Mouse (Mus musculus) embryonic facial prominence, embryonic 14.5 days (tissue): ENCODE data around the gene Psmd1. TPM values are rescaled to one million over a fixed set of nuclear protein-coding genes. Genes with fewer than 3 reads are reported as not detected.

Experiments
- ATAC-seq: fragments of 200-750 bp; cut with Nextera tagmentation; 2 replicates; pipeline ENCODE4 v1.8.0; 2017; ENCODE audit warnings: low read depth, moderate number of reproducible peaks, moderate TSS enrichment
- DNase-seq: peaks from one replicate; pipeline ENCODE4 v3.0.0-alpha.2; 2015; ENCODE audit warnings: low spot score
- H3K27ac ChIP-seq: fragments of 300-500 bp; sonication (generic); replicated peaks from 2 replicates; pipeline ENCODE4 v1.5.1; 2014; ENCODE audit warnings: low read depth, mild to moderate bottlenecking, low read length, moderate library complexity
- H3K27me3 ChIP-seq: fragments of 300-500 bp; sonication (generic); replicated peaks from 2 replicates; pipeline ENCODE4 v1.6.1; 2014; ENCODE audit warnings: low read length; ENCODE audit not compliant: control insufficient read depth, insufficient read depth
- H3K36me3 ChIP-seq: fragments of 300-500 bp; sonication (generic); 2 replicates; pipeline ENCODE4 v1.6.1; 2014; ENCODE audit warnings: low read length, mixed read lengths; ENCODE audit not compliant: control insufficient read depth, insufficient read depth
- H3K4me1 ChIP-seq: fragments of 300-500 bp; sonication (generic); 2 replicates; pipeline ENCODE4 v1.6.1; 2014; ENCODE audit warnings: antibody characterized with exemption, low read length; ENCODE audit not compliant: control insufficient read depth, insufficient read depth
- H3K4me2 ChIP-seq: fragments of 300-500 bp; sonication (generic); 2 replicates; pipeline ENCODE4 v1.6.1; 2014; ENCODE audit warnings: low read depth, mild to moderate bottlenecking, low read length, moderate library complexity, mixed read lengths
- H3K4me3 ChIP-seq: fragments of 300-500 bp; sonication (generic); 2 replicates; pipeline ENCODE4 v1.5.1; 2014; ENCODE audit warnings: low read depth, mild to moderate bottlenecking, low read length
- H3K9ac ChIP-seq: fragments of 300-500 bp; sonication (generic); 2 replicates; pipeline ENCODE4 v1.6.1; 2014; ENCODE audit warnings: low read depth, mild to moderate bottlenecking, low read length, moderate library complexity, mixed read lengths
- H3K9me3 ChIP-seq: fragments of 300-500 bp; sonication (generic); 2 replicates; pipeline ENCODE4 v1.6.1; 2016; ENCODE audit warnings: low read length; ENCODE audit not compliant: control insufficient read depth
- WGBS: fragments of 180-500 bp; shearing (Covaris S2); extraction: QIAGEN DNeasy Blood & Tissue Kit; methylation state at CpG from one replicate; pipeline ENCODE4 v1.1.7; 2014; 5-methylcytosine and 5-hydroxymethylcytosine counted together
- polyA plus RNA-seq: library from polyadenylated mRNA; unstranded; fragments of >200 nt; fragmentation: Nextera tagmentation; extraction: Ambion mirVana; gene quantifications from 2 replicates; pipeline ENCODE4 v1.2.1, GENCODE M21; 2014

Gene Psmd1
- polyA plus RNA-seq, 1 experiment from 2014 or later, result 159 TPM

- Histone ChIP-seq H3K4me1 (no peaks in the 10 kb centered on the region), H3K27ac (no peak overlapping the region), H3K4me2 (no peak overlapping the region), H3K4me3 (no peak overlapping the region), H3K27me3 (no peaks in the 10 kb centered on the region), H3K36me3 (peaks cover 18% of the 10 kb centered on the region), H3K9me3 (no peaks in the 10 kb centered on the region), H3K9ac (no peak overlapping the region)
- DNase-seq (no peak), ATAC-seq (no peak)
- 72% methylated on average over 2 of the region's 2 CpGs for WGBS
Measured at GRCm38 (mm10) chr1:86187856-86188255, 123.7 kb downstream of the Psmd1 start.

GRCm38 (mm10) chr1:86188271-86188670 is 124.1 kb downstream of the Psmd1 start:
- ATAC-seq, result no peak
- H3K36me3 ChIP-seq, result peaks cover 15% of the 10 kb centered on the region
- 71% methylated on average over 2 of the region's 2 CpGs for WGBS

More at GRCm38 (mm10) chr1:86188271-86188670, 124.1 kb downstream of the Psmd1 start:
- no peak overlapping the region for H3K4me2 ChIP-seq
- H3K9me3 ChIP-seq, result no peaks in the 10 kb centered on the region
- no peak overlapping the region for H3K9ac ChIP-seq
- DNase-seq, result peak; percentile 16
- H3K27ac ChIP-seq, result no peak overlapping the region
- H3K27me3 ChIP-seq, result no peaks in the 10 kb centered on the region
- no peaks in the 10 kb centered on the region for H3K4me1 ChIP-seq
- H3K4me3 ChIP-seq, result no peak overlapping the region

Other genes starting within 250 kb of the Psmd1 start
- 158 and 177 TPM in 2 replicates for gene Itm2c, start 170.1 kb upstream of the Psmd1 start, polyA plus RNA-seq
- gene 4933407L21Rik, start 135.9 kb upstream of the Psmd1 start, polyA plus RNA-seq, result 0.43 and 0.54 TPM in 2 replicates
- not detected in 2 replicates for gene Gpr55, start 103.4 kb upstream of the Psmd1 start, polyA plus RNA-seq
- gene Spata3, start 47.6 kb upstream of the Psmd1 start, polyA plus RNA-seq, result not detected in 2 replicates
- gene 2810459M11Rik, start 18.5 kb upstream of the Psmd1 start, polyA plus RNA-seq, result 0.68 and 1.4 TPM in 2 replicates
- 1.2 and 2.0 TPM in 2 replicates for gene Htr2b, start 47.6 kb downstream of the Psmd1 start, polyA plus RNA-seq
- 0.51 TPM in 1 of 2 replicates, not detected in the other for gene Gm21972, start 69.2 kb downstream of the Psmd1 start, polyA plus RNA-seq
- 17.4 and 21.4 TPM in 2 replicates for gene Armc9, start 90.4 kb downstream of the Psmd1 start, polyA plus RNA-seq
- 4.9 and 5.7 TPM in 2 replicates for gene B3gnt7, start 238.4 kb downstream of the Psmd1 start, polyA plus RNA-seq